Mouse (Mus musculus): ENCODE measurements around the gene Tap2.
A peak's percentile ranks its signal among the peaks of the same experiment; 100 is the strongest.

Gene Tap2

GRCm38 (mm10) chr17:34203444-34203843 is at the start of gene Tap2:
Tap2 (plus strand) TSS chr17:34203527.
- peak; percentile 16 for DNase-seq (ENCODE audit: inconsistent ontology term)

- DNase-seq (ENCODE audit: inconsistent ontology term): no peak
Observed at GRCm38 (mm10) chr17:34155534-34155933, 47.8 kb upstream of the Tap2 start.

GRCm38 (mm10) chr17:34164202-34164895 is 39.0 kb upstream of the Tap2 start:
- peak; percentile 45 for DNase-seq (ENCODE audit: inconsistent ontology term)

GRCm38 (mm10) chr17:34165033-34165730 is 38.1 kb upstream of the Tap2 start:
- DNase-seq (ENCODE audit: inconsistent ontology term): no peak

- DNase-seq (ENCODE audit: inconsistent ontology term): peak; percentile 34
Observed at GRCm38 (mm10) chr17:34169279-34169678, 34.0 kb upstream of the Tap2 start.

- no peak for DNase-seq (ENCODE audit: inconsistent ontology term)
Observed at GRCm38 (mm10) chr17:34170487-34170876, 32.8 kb upstream of the Tap2 start.

- peak; percentile 33 for DNase-seq (ENCODE audit: inconsistent ontology term)
Observed at GRCm38 (mm10) chr17:34170877-34171498, 32.3 kb upstream of the Tap2 start.

GRCm38 (mm10) chr17:34172528-34172927 is 30.8 kb upstream of the Tap2 start:
- DNase-seq (ENCODE audit: inconsistent ontology term): no peak

- DNase-seq (ENCODE audit: inconsistent ontology term): no peak
Observed at GRCm38 (mm10) chr17:34174075-34174474, 29.3 kb upstream of the Tap2 start.

GRCm38 (mm10) chr17:34177179-34177578 is 26.1 kb upstream of the Tap2 start:
- DNase-seq (ENCODE audit: inconsistent ontology term): no peak

- DNase-seq (ENCODE audit: inconsistent ontology term): no peak
Observed at GRCm38 (mm10) chr17:34179019-34179418, 24.3 kb upstream of the Tap2 start.

GRCm38 (mm10) chr17:34179913-34180859 is 23.1 kb upstream of the Tap2 start:
- DNase-seq (ENCODE audit: inconsistent ontology term): no peak

- DNase-seq (ENCODE audit: inconsistent ontology term): no peak
Observed at GRCm38 (mm10) chr17:34183564-34184219, 19.6 kb upstream of the Tap2 start.

- no peak for DNase-seq (ENCODE audit: inconsistent ontology term)
Observed at GRCm38 (mm10) chr17:34185526-34185925, 17.8 kb upstream of the Tap2 start.

GRCm38 (mm10) chr17:34186885-34187260 is 16.5 kb upstream of the Tap2 start:
- DNase-seq (ENCODE audit: inconsistent ontology term): no peak

- peak; percentile 97 for DNase-seq (ENCODE audit: inconsistent ontology term)
Observed at GRCm38 (mm10) chr17:34187261-34187916, 15.9 kb upstream of the Tap2 start, which contains the start of the genes Tap1 and Psmb9. Tap1 (plus strand) TSS chr17:34187553. Psmb9 (minus strand) TSS chr17:34187764.

- DNase-seq (ENCODE audit: inconsistent ontology term): no peak
Observed at GRCm38 (mm10) chr17:34188010-34188409, 15.3 kb upstream of the Tap2 start.

- no peak for DNase-seq (ENCODE audit: inconsistent ontology term)
Observed at GRCm38 (mm10) chr17:34188986-34189385, 14.3 kb upstream of the Tap2 start.

GRCm38 (mm10) chr17:34192852-34193251 is 10.5 kb upstream of the Tap2 start:
- DNase-seq (ENCODE audit: inconsistent ontology term): no peak

GRCm38 (mm10) chr17:34193468-34193867 is 9.9 kb upstream of the Tap2 start:
- no peak for DNase-seq (ENCODE audit: inconsistent ontology term)

- DNase-seq (ENCODE audit: inconsistent ontology term): no peak
Observed at GRCm38 (mm10) chr17:34194723-34195122, 8.6 kb upstream of the Tap2 start.
